Comparison of ENCODE assay signal across 29 mouse cellular contexts in genomic region chr4:11876009-11876408, GRCm38 (mm10).
DNase-seq lines count a peak whose midpoint lies in the region; ATAC-seq and TF ChIP-seq lines count a peak whose summit lies in the region.
"Had no signal": no experiment of that assay in that cellular context is flagged by ENCODE, and none has a peak within 500 bp of the region (broad histone marks: within the 10 kb centered on the region; RNA-seq: fewer than 3 reads in every experiment).

No protein-coding gene starts in this region.

- no peak overlapping the region for H3K4me2 ChIP-seq in heart, embryonic 11.5 days
- no peak overlapping the region for H3K4me2 ChIP-seq in lung, embryonic 14.5 days
- H3K4me2 ChIP-seq in intestine, embryonic 15.5 days (replicated peaks), result no peak overlapping the region
- no peak overlapping the region for H3K4me2 ChIP-seq in stomach, embryonic 16.5 days (ENCODE audit: low read depth, low read length)
- H3K4me2 ChIP-seq: embryonic facial prominence, embryonic 13.5 days; forebrain, embryonic 12.5 days; hindbrain, embryonic 12.5 days; liver, embryonic 15.5 days; midbrain, embryonic 11.5 days; neural tube, embryonic 15.5 days had no signal

- H3K36me3 ChIP-seq in heart, embryonic 11.5 days (ENCODE audit: control insufficient read depth, insufficient read depth, low read length), result no peaks in the 10 kb centered on the region
- H3K36me3 ChIP-seq in heart, adult 2 months (ENCODE audit: control insufficient read depth, insufficient read depth, low read length), result no peaks in the 10 kb centered on the region
- H3K36me3 ChIP-seq in lung, embryonic 14.5 days (ENCODE audit: insufficient read depth), result no peaks in the 10 kb centered on the region
- no peaks in the 10 kb centered on the region for H3K36me3 ChIP-seq in intestine, embryonic 15.5 days
- no peaks in the 10 kb centered on the region for H3K36me3 ChIP-seq in stomach, embryonic 16.5 days (ENCODE audit: control insufficient read depth, insufficient read depth, low read length)
- H3K36me3 ChIP-seq: embryonic facial prominence, embryonic 13.5 days; forebrain, embryonic 12.5 days; G1E; hindbrain, embryonic 12.5 days; limb, embryonic 10.5 days; liver, embryonic 15.5 days; neural tube, embryonic 15.5 days had no signal

- TF ChIP-seq EP300 in heart, adult 2 months (IDR thresholded peaks at IDR 0.05; ENCODE audit: insufficient read depth, low read depth, low read length), result no peak

- TF ChIP-seq CTCF in heart, adult 2 months (IDR thresholded peaks at IDR 0.05), result no peak
- TF ChIP-seq CTCF in lung, embryonic 14.5 days (IDR thresholded peaks at IDR 0.05; ENCODE audit: low read depth), result no peak

- H3K79me2 ChIP-seq in heart, adult 2 months (replicated peaks; ENCODE audit: control insufficient read depth, insufficient read depth, low read length), result no peaks in the 10 kb centered on the region

- TF ChIP-seq POLR2A in heart, adult 2 months (IDR thresholded peaks at IDR 0.05; ENCODE audit: insufficient read depth, low read depth, low read length), result no peak

- H3K9me3 ChIP-seq in heart, embryonic 11.5 days (replicated peaks; ENCODE audit: control insufficient read depth, low read length), result no peaks in the 10 kb centered on the region
- no peaks in the 10 kb centered on the region for H3K9me3 ChIP-seq in lung, embryonic 14.5 days (ENCODE audit: low read depth, low read length)
- H3K9me3 ChIP-seq in intestine, embryonic 15.5 days, result no peaks in the 10 kb centered on the region
- no peaks in the 10 kb centered on the region for H3K9me3 ChIP-seq in stomach, embryonic 16.5 days (replicated peaks; ENCODE audit: control insufficient read depth, low read length)
- H3K9me3 ChIP-seq: embryonic facial prominence, embryonic 13.5 days; forebrain, embryonic 12.5 days; G1E; hindbrain, embryonic 12.5 days; limb, embryonic 10.5 days; liver, embryonic 15.5 days; neural tube, embryonic 15.5 days had no signal

- H3K4me3 ChIP-seq in heart, embryonic 11.5 days (ENCODE audit: low read depth, low read length), result no peak overlapping the region
- H3K4me3 ChIP-seq in heart, adult 2 months, result no peak overlapping the region
- no peak overlapping the region for H3K4me3 ChIP-seq in lung, embryonic 14.5 days (ENCODE audit: low read depth, low read length)
- no peak overlapping the region for H3K4me3 ChIP-seq in intestine, embryonic 15.5 days (replicated peaks)
- no peak overlapping the region for H3K4me3 ChIP-seq in stomach, embryonic 16.5 days (replicated peaks; ENCODE audit: low read length)
- H3K4me3 ChIP-seq: embryonic facial prominence, embryonic 13.5 days; erythroblast, embryonic 14.5 days; forebrain, embryonic 12.5 days; hindbrain, embryonic 12.5 days; layer of hippocampus, adult 2 months; limb, embryonic 10.5 days; liver, embryonic 15.5 days; neural tube, embryonic 15.5 days had no signal

- no peak overlapping the region for H3K9ac ChIP-seq in heart, embryonic 11.5 days (ENCODE audit: low read depth, low read length)
- no peak overlapping the region for H3K9ac ChIP-seq in heart, adult 2 months (ENCODE audit: low read depth, low read length)
- no peak overlapping the region for H3K9ac ChIP-seq in lung, embryonic 14.5 days
- H3K9ac ChIP-seq in intestine, embryonic 15.5 days, result no peak overlapping the region
- no peak overlapping the region for H3K9ac ChIP-seq in stomach, embryonic 16.5 days (ENCODE audit: low read length)
- H3K9ac ChIP-seq: embryonic facial prominence, embryonic 13.5 days; forebrain, embryonic 12.5 days; hindbrain, embryonic 12.5 days; liver, embryonic 15.5 days; neural tube, embryonic 15.5 days had no signal

- 44% methylated on average over 1 of the region's 1 CpGs for WGBS in heart, embryonic 11.5 days (ENCODE audit: insufficient replicate concordance)
- WGBS in heart, adult 2 months, result 94% methylated on average over 1 of the region's 1 CpGs
- 33% methylated on average over 1 of the region's 1 CpGs for WGBS in lung, embryonic 14.5 days
- 38% methylated on average over 1 of the region's 1 CpGs for WGBS in intestine, embryonic 15.5 days
- WGBS in stomach, embryonic 16.5 days, result 38% methylated on average over 1 of the region's 1 CpGs

- H3K4me1 ChIP-seq in heart, embryonic 11.5 days (ENCODE audit: control insufficient read depth, insufficient read depth, low read length), result peaks cover 29% of the 10 kb centered on the region
- peaks cover 2% of the 10 kb centered on the region; the same call in 1 of the 2 replicates for H3K4me1 ChIP-seq in heart, adult 2 months (ENCODE audit: control insufficient read depth, insufficient read depth, low read length)
- 0 out of 2 replicates have a peak, but pooled peaks cover 8% of the 10 kb centered on the region for H3K4me1 ChIP-seq in lung, embryonic 14.5 days (ENCODE audit: insufficient read depth)
- H3K4me1 ChIP-seq in intestine, embryonic 15.5 days (replicated peaks), result peaks cover 6% of the 10 kb centered on the region; the same call in 1 of the 2 replicates
- H3K4me1 ChIP-seq in stomach, embryonic 16.5 days (ENCODE audit: control insufficient read depth, insufficient read depth, low read length), result peaks cover 15% of the 10 kb centered on the region; the same call in 1 of the 2 replicates
- H3K4me1 ChIP-seq: embryonic facial prominence, embryonic 13.5 days; forebrain, embryonic 12.5 days; hindbrain, embryonic 12.5 days; limb, embryonic 10.5 days; neural tube, embryonic 15.5 days had no signal

- no peaks in the 10 kb centered on the region for H3K27me3 ChIP-seq in heart, embryonic 11.5 days (ENCODE audit: control insufficient read depth, insufficient read depth, low read length)
- H3K27me3 ChIP-seq in heart, adult 2 months (ENCODE audit: control insufficient read depth, insufficient read depth, low read length), result no peaks in the 10 kb centered on the region
- H3K27me3 ChIP-seq in lung, embryonic 14.5 days (ENCODE audit: insufficient read depth, low read length), result no peaks in the 10 kb centered on the region
- H3K27me3 ChIP-seq in intestine, embryonic 15.5 days (replicated peaks), result no peaks in the 10 kb centered on the region
- no peaks in the 10 kb centered on the region for H3K27me3 ChIP-seq in stomach, embryonic 16.5 days (ENCODE audit: control insufficient read depth, insufficient read depth, low read length)
- H3K27me3 ChIP-seq: CH12.LX; embryonic facial prominence, embryonic 13.5 days; forebrain, embryonic 12.5 days; hindbrain, embryonic 12.5 days; liver, embryonic 15.5 days; neural tube, embryonic 15.5 days had no signal

- H3K27ac ChIP-seq in heart, embryonic 11.5 days (ENCODE audit: low read depth, low read length), result no peak overlapping the region
- no peak overlapping the region for H3K27ac ChIP-seq in heart, adult 2 months
- H3K27ac ChIP-seq in lung, embryonic 14.5 days (ENCODE audit: low read depth), result peak overlapping the region; percentile 65
- no peak overlapping the region for H3K27ac ChIP-seq in intestine, embryonic 15.5 days
- H3K27ac ChIP-seq in stomach, embryonic 16.5 days (ENCODE audit: low read length), result peak overlapping the region; percentile 73
- H3K27ac ChIP-seq: embryonic facial prominence, embryonic 13.5 days; forebrain, embryonic 12.5 days; hindbrain, embryonic 12.5 days; layer of hippocampus, adult 2 months; limb, embryonic 10.5 days; liver, embryonic 15.5 days; macrophage; neural tube, embryonic 15.5 days had no signal

- peak; percentile 61 for ATAC-seq in heart, embryonic 11.5 days (replicated peaks; ENCODE audit: insufficient number of reproducible peaks, low FRiP score, low TSS enrichment)
- ATAC-seq in lung, embryonic 14.5 days (ENCODE audit: insufficient read depth), result peak; percentile 86
- peak; percentile 86 for ATAC-seq in intestine, embryonic 15.5 days
- peak; percentile 88 for ATAC-seq in stomach, embryonic 16.5 days (ENCODE audit: insufficient read depth, low FRiP score)

- no peak for DNase-seq in heart, adult 2 months
- peak; percentile 59 for DNase-seq in lung, embryonic 14.5 days
- no peak for DNase-seq in lung, postnatal 10 days
- no peak for DNase-seq in kidney, postnatal 36 days
- no peak for DNase-seq in kidney, postnatal 14 days
- DNase-seq: adrenal gland, adult 2 months; B cell, adult 2 months; cerebellum, adult 18-20 months; cerebellum, postnatal 14 days; gastrocnemius, postnatal 25 days; kidney, adult 8-10 months; kidney, postnatal 10 days; liver; thymus, postnatal 25 days had no signal

- intact Hi-C loops in heart, adult 2 months (cut with DNase I), result no loop called here

Comparison
In these comparisons a context has a peak if more than half of its experiments do, and no peak if none do; other contexts are left out.
1. H3K27ac ChIP-seq: peak in lung, embryonic 14.5 days (single experiment) and stomach, embryonic 16.5 days (single experiment); none in heart, embryonic 11.5 days (single experiment), heart, adult 2 months (single experiment) and intestine, embryonic 15.5 days (single experiment).
2. Peak in every context shown above with its lines, with median percentiles within 50 percentile points of each other: ATAC-seq.